19 mouse cellular contexts compared by ENCODE assay signal in genomic region chr7:27598053-27598452, GRCm38 (mm10). TPM values are rescaled to one million over a fixed set of nuclear protein-coding genes. Genes with fewer than 3 reads are reported as not detected.
A peak's percentile ranks its signal among the peaks of the same experiment; 100 is the strongest.
DNase-seq lines count a peak whose midpoint lies in the region; ATAC-seq lines count a peak whose summit lies in the region.
"Had no signal": no experiment of that assay in that cellular context is flagged by ENCODE, and none has a peak within 500 bp of the region (broad histone marks: within the 10 kb centered on the region; RNA-seq: fewer than 3 reads in every experiment).

No protein-coding gene starts in this region.

- peaks cover 82% of the 10 kb centered on the region for H3K4me1 ChIP-seq in heart, embryonic 16.5 days (ENCODE audit: control insufficient read depth, insufficient read depth, low read length)
- peaks cover 100% of the 10 kb centered on the region for H3K4me1 ChIP-seq in megakaryocyte, embryonic 14.5 days

- no peaks in the 10 kb centered on the region for H3K27me3 ChIP-seq in heart, embryonic 16.5 days (ENCODE audit: control insufficient read depth, insufficient read depth, low read length)
- no peaks in the 10 kb centered on the region for H3K27me3 ChIP-seq in megakaryocyte, embryonic 14.5 days (replicated peaks)
- H3K27me3 ChIP-seq: forebrain, embryonic 15.5 days; hindbrain, embryonic 15.5 days; limb, embryonic 13.5 days; neural tube, embryonic 15.5 days had no signal

- no peak for ATAC-seq in heart, embryonic 16.5 days (replicated peaks; ENCODE audit: extremely low read depth, insufficient read depth, low FRiP score)
- ATAC-seq in megakaryocyte, adult 5-6 weeks (ENCODE audit: poor library complexity, severe bottlenecking) = no peak
- ATAC-seq in megakaryocyte-erythroid progenitor cell, adult 5-6 weeks (replicated peaks; ENCODE audit: low FRiP score, low TSS enrichment, poor library complexity, severe bottlenecking) = no peak
- no peak for ATAC-seq in erythroblast, adult 5-6 weeks (replicated peaks; ENCODE audit: low FRiP score, poor library complexity, severe bottlenecking)
- ATAC-seq: forebrain, embryonic 15.5 days; lung, postnatal 0 days had no signal

- no peak overlapping the region for H3K4me2 ChIP-seq in heart, embryonic 16.5 days (ENCODE audit: low read depth, low read length)
- H3K4me2 ChIP-seq: forebrain, embryonic 15.5 days; hindbrain, embryonic 15.5 days; limb, embryonic 13.5 days had no signal

- H3K4me3 ChIP-seq in heart, embryonic 16.5 days (ENCODE audit: low read length) = no peak overlapping the region
- H3K4me3 ChIP-seq in megakaryocyte, embryonic 14.5 days (replicated peaks) = peak overlapping the region; percentile 48
- H3K4me3 ChIP-seq: forebrain, embryonic 15.5 days; hindbrain, embryonic 15.5 days; limb, embryonic 13.5 days; neural tube, embryonic 15.5 days had no signal

- peak overlapping the region; percentile 18; the same call in 1 of the 2 replicates for H3K9ac ChIP-seq in heart, embryonic 16.5 days (ENCODE audit: low read length)
- H3K9ac ChIP-seq: forebrain, embryonic 15.5 days; hindbrain, embryonic 15.5 days; neural tube, embryonic 15.5 days had no signal

- peak; percentile 30 for DNase-seq in cerebellum, adult 9-11 months
- no peak for DNase-seq in cerebellum, postnatal 36 days
- DNase-seq in heart, adult 18-20 months = no peak
- DNase-seq: adrenal gland, postnatal 14 days; gastrocnemius, postnatal 25 days; kidney, postnatal 14 days; layer of hippocampus, postnatal 36 days; midbrain, embryonic 14.5 days; thymus, adult 2 months had no signal

- peak overlapping the region; percentile 15; the same call in 1 of the 2 replicates for H3K27ac ChIP-seq in heart, embryonic 16.5 days (ENCODE audit: low read length)
- H3K27ac ChIP-seq: forebrain, embryonic 15.5 days had no signal

- H3K36me3 ChIP-seq in heart, embryonic 16.5 days (ENCODE audit: control insufficient read depth, insufficient read depth) = no peaks in the 10 kb centered on the region
- peaks cover 72% of the 10 kb centered on the region for H3K36me3 ChIP-seq in megakaryocyte, embryonic 14.5 days (replicated peaks; ENCODE audit: low read length)
- H3K36me3 ChIP-seq: forebrain, embryonic 15.5 days; hindbrain, embryonic 15.5 days; neural tube, embryonic 15.5 days had no signal

- H3K9me3 ChIP-seq in heart, embryonic 16.5 days (replicated peaks; ENCODE audit: control insufficient read depth, low read length) = no peaks in the 10 kb centered on the region
- no peaks in the 10 kb centered on the region for H3K9me3 ChIP-seq in megakaryocyte, embryonic 14.5 days
- H3K9me3 ChIP-seq: forebrain, embryonic 15.5 days; hindbrain, embryonic 15.5 days; limb, embryonic 13.5 days; neural tube, embryonic 15.5 days had no signal

- WGBS in heart, embryonic 16.5 days = 58% methylated on average over 7 of the region's 7 CpGs

RNA-seq across cellular contexts. Expression of gene Akt2, which starts 6.7 kb away (rescaled TPM):
- polyA plus RNA-seq in heart, embryonic 16.5 days (2015; fragmentation: Nextera tagmentation; extraction: Ambion mirVana) = 82.3 and 84.0 TPM in 2 replicates
- 100 to 1,000 TPM; 168 to 200 TPM for total RNA-seq in heart, adult 18-20 months (2021)
- polyA plus RNA-seq in megakaryocyte, embryonic 14.5 days (2012; ENCODE audit: insufficient read depth, low replicate concordance) = 72.3 and 86.4 TPM in 2 replicates
- 40.2 TPM in 2 replicates for total RNA-seq in megakaryocyte, adult 5-6 weeks (2015)
- 53.8 and 55.7 TPM in 2 replicates for total RNA-seq in megakaryocyte, adult 5-6 weeks (2017)
- 61.9 and 65.5 TPM in 2 replicates for total RNA-seq in megakaryocyte-erythroid progenitor cell, adult 5-6 weeks (2014; fragmentation: Nextera tagmentation)
- 60.3 and 82.2 TPM in 2 replicates for total RNA-seq in megakaryocyte-erythroid progenitor cell, adult 5-6 weeks (2017)
- total RNA-seq in erythroblast, adult 5-6 weeks (2015; ENCODE audit: low replicate concordance) = 22.7 and 25.1 TPM in 2 replicates
- total RNA-seq in erythroblast, adult 5-6 weeks (2017; ENCODE audit: low replicate concordance) = 51.2 and 57.6 TPM in 2 replicates

RNA-seq across cellular contexts. Expression of gene 2310022A10Rik, which starts 45.0 kb away (rescaled TPM):
- polyA plus RNA-seq in heart, embryonic 16.5 days (2015; fragmentation: Nextera tagmentation; extraction: Ambion mirVana) = 40.7 and 41.5 TPM in 2 replicates
- total RNA-seq in heart, adult 18-20 months (2021) = 10 to 100 TPM; 63.8 to 64.7 TPM
- polyA plus RNA-seq in megakaryocyte, embryonic 14.5 days (2012; ENCODE audit: insufficient read depth, low replicate concordance) = 19.6 and 32.1 TPM in 2 replicates
- total RNA-seq in megakaryocyte, adult 5-6 weeks (2015) = 9.4 and 9.9 TPM in 2 replicates
- 3.3 and 7.2 TPM in 2 replicates for total RNA-seq in megakaryocyte, adult 5-6 weeks (2017)
- total RNA-seq in megakaryocyte-erythroid progenitor cell, adult 5-6 weeks (2014; fragmentation: Nextera tagmentation) = 30.3 and 38.1 TPM in 2 replicates
- 2.3 and 31.3 TPM in 2 replicates for total RNA-seq in megakaryocyte-erythroid progenitor cell, adult 5-6 weeks (2017)
- 2.9 TPM in 1 of 2 replicates, not detected in the other for total RNA-seq in erythroblast, adult 5-6 weeks (2015; ENCODE audit: low replicate concordance)
- 3.6 and 10.4 TPM in 2 replicates for total RNA-seq in erythroblast, adult 5-6 weeks (2017; ENCODE audit: low replicate concordance)

RNA-seq across cellular contexts. Expression of gene Pld3, which starts 45.0 kb away (rescaled TPM):
- polyA plus RNA-seq in heart, embryonic 16.5 days (2015; fragmentation: Nextera tagmentation; extraction: Ambion mirVana) = 58.6 and 63.4 TPM in 2 replicates
- 10 to 100 TPM; 29.8 to 30.9 TPM for total RNA-seq in heart, adult 18-20 months (2021)
- polyA plus RNA-seq in megakaryocyte, embryonic 14.5 days (2012; ENCODE audit: insufficient read depth, low replicate concordance) = 66.2 and 97.1 TPM in 2 replicates
- 7.7 and 19.6 TPM in 2 replicates for total RNA-seq in megakaryocyte, adult 5-6 weeks (2015)
- 6.6 and 8.0 TPM in 2 replicates for total RNA-seq in megakaryocyte, adult 5-6 weeks (2017)
- 9.4 and 9.8 TPM in 2 replicates for total RNA-seq in megakaryocyte-erythroid progenitor cell, adult 5-6 weeks (2014; fragmentation: Nextera tagmentation)
- total RNA-seq in megakaryocyte-erythroid progenitor cell, adult 5-6 weeks (2017) = 2.4 and 7.8 TPM in 2 replicates
- total RNA-seq in erythroblast, adult 5-6 weeks (2015; ENCODE audit: low replicate concordance) = 128 and 139 TPM in 2 replicates
- 73.6 and 84.7 TPM in 2 replicates for total RNA-seq in erythroblast, adult 5-6 weeks (2017; ENCODE audit: low replicate concordance)

RNA-seq across cellular contexts. Expression of gene Ttc9b, which starts 55.7 kb away (rescaled TPM):
- polyA plus RNA-seq in heart, embryonic 16.5 days (2015; fragmentation: Nextera tagmentation; extraction: Ambion mirVana) = 0.07 TPM in 1 of 2 replicates, not detected in the other
- total RNA-seq in heart, adult 18-20 months (2021) = not detected
- polyA plus RNA-seq in megakaryocyte, embryonic 14.5 days (2012; ENCODE audit: insufficient read depth, low replicate concordance) = not detected in 2 replicates
- total RNA-seq in megakaryocyte, adult 5-6 weeks (2015) = not detected in 2 replicates
- not detected in 2 replicates for total RNA-seq in megakaryocyte, adult 5-6 weeks (2017)
- not detected in 2 replicates for total RNA-seq in megakaryocyte-erythroid progenitor cell, adult 5-6 weeks (2014; fragmentation: Nextera tagmentation)
- not detected in 2 replicates for total RNA-seq in megakaryocyte-erythroid progenitor cell, adult 5-6 weeks (2017)
- not detected in 2 replicates for total RNA-seq in erythroblast, adult 5-6 weeks (2015; ENCODE audit: low replicate concordance)
- total RNA-seq in erythroblast, adult 5-6 weeks (2017; ENCODE audit: low replicate concordance) = not detected in 2 replicates
- total RNA-seq: gastrocnemius, postnatal 25 days had no signal
- polyA plus RNA-seq: lung, postnatal 0 days; thymus, adult 2 months had no signal
